Mouse (Mus musculus): ENCODE measurements around the gene 2300002M23Rik. TPM values are rescaled to one million over a fixed set of nuclear protein-coding genes. Genes with fewer than 3 reads are reported as not detected.

The 2300002M23Rik gene
- polyA plus RNA-seq, 1 experiment: not detected

- 8% methylated on average over 15 of the region's 15 CpGs for WGBS
- peak; percentile 87 to 90 for DNase-seq
- Histone ChIP-seq H3K4me3 (replicated peaks; ENCODE audit: insufficient read depth, low read depth, low read length) (peak overlapping the region; percentile 41), H3K4me1 (ENCODE audit: control insufficient read depth, insufficient read depth, low read length) (peaks cover 15% of the 10 kb centered on the region), H3K27ac (ENCODE audit: insufficient read depth, low read length) (peak overlapping the region; percentile 96), H3K27me3 (ENCODE audit: control insufficient read depth, insufficient read depth, low read length) (no peaks in the 10 kb centered on the region)
- no peak for TF ChIP-seq CTCF (IDR thresholded peaks at IDR 0.05; ENCODE audit: borderline replicate concordance, insufficient read depth, low read depth, low read length)
- TF ChIP-seq POLR2A (IDR thresholded peaks at IDR 0.05; ENCODE audit: borderline replicate concordance, insufficient read depth, low read length): peak; percentile 37; the same call in 1 of the 2 replicates
These were observed 17.7 kb upstream of the 2300002M23Rik start for GRCm38 (mm10) chr17:35549437-35550142.

- peak overlapping the region; percentile 96 for H3K27ac ChIP-seq (ENCODE audit: insufficient read depth, low read length)
- no peak for DNase-seq
- H3K4me1 ChIP-seq (ENCODE audit: control insufficient read depth, insufficient read depth, low read length): peaks cover 15% of the 10 kb centered on the region
- TF ChIP-seq CTCF (IDR thresholded peaks at IDR 0.05; ENCODE audit: borderline replicate concordance, insufficient read depth, low read depth, low read length) (peak; percentile 18; the same call in 1 of the 2 replicates), POLR2A (IDR thresholded peaks at IDR 0.05; ENCODE audit: borderline replicate concordance, insufficient read depth, low read length) (no peak)
- H3K4me3 ChIP-seq (replicated peaks; ENCODE audit: insufficient read depth, low read depth, low read length): peak overlapping the region; percentile 41
- 92% methylated on average over 4 of the region's 4 CpGs for WGBS
- no peaks in the 10 kb centered on the region for H3K27me3 ChIP-seq (ENCODE audit: control insufficient read depth, insufficient read depth, low read length)
These were observed 17.1 kb upstream of the 2300002M23Rik start for GRCm38 (mm10) chr17:35550143-35550494.

- Histone ChIP-seq H3K4me3 (replicated peaks; ENCODE audit: insufficient read depth, low read depth, low read length) (no peak overlapping the region), H3K27ac (ENCODE audit: insufficient read depth, low read length) (no peak overlapping the region), H3K27me3 (ENCODE audit: control insufficient read depth, insufficient read depth, low read length) (no peaks in the 10 kb centered on the region), H3K4me1 (ENCODE audit: control insufficient read depth, insufficient read depth, low read length) (peaks cover 15% of the 10 kb centered on the region)
- TF ChIP-seq CTCF (IDR thresholded peaks at IDR 0.05; ENCODE audit: borderline replicate concordance, insufficient read depth, low read depth, low read length) (no peak), POLR2A (IDR thresholded peaks at IDR 0.05; ENCODE audit: borderline replicate concordance, insufficient read depth, low read length) (no peak)
- no peak for DNase-seq
- WGBS: 77% methylated on average over 8 of the region's 8 CpGs
These were observed 16.4 kb upstream of the 2300002M23Rik start for GRCm38 (mm10) chr17:35550871-35551270.

GRCm38 (mm10) chr17:35551881-35552414 lies 15.3 kb upstream of the 2300002M23Rik start, which contains the start of gene Cdsn:
Cdsn (plus strand) TSS chr17:35552128.
- no peak within 1 kb of the TSS for H3K4me3 ChIP-seq (replicated peaks; ENCODE audit: insufficient read depth, low read depth, low read length)
- H3K4me1 ChIP-seq (ENCODE audit: control insufficient read depth, insufficient read depth, low read length): peaks cover 15% of the 10 kb centered on the region
- H3K27me3 ChIP-seq (ENCODE audit: control insufficient read depth, insufficient read depth, low read length): no peaks in the 10 kb centered on the region
- no peak for DNase-seq
- TF ChIP-seq POLR2A (IDR thresholded peaks at IDR 0.05; ENCODE audit: borderline replicate concordance, insufficient read depth, low read length): no peak
- no peak within 1 kb of the TSS for H3K27ac ChIP-seq (ENCODE audit: insufficient read depth, low read length)
- 68% methylated on average over 10 of the region's 10 CpGs for whole genome bisulfite sequencing

GRCm38 (mm10) chr17:35554321-35554720 lies 12.9 kb upstream of the 2300002M23Rik start:
- H3K4me3 ChIP-seq (replicated peaks; ENCODE audit: insufficient read depth, low read depth, low read length): no peak overlapping the region
- H3K4me1 ChIP-seq (ENCODE audit: control insufficient read depth, insufficient read depth, low read length): peaks cover 6% of the 10 kb centered on the region; the same call in 1 of the 2 replicates
- H3K27ac ChIP-seq (ENCODE audit: insufficient read depth, low read length): no peak overlapping the region
- H3K27me3 ChIP-seq (ENCODE audit: control insufficient read depth, insufficient read depth, low read length): no peaks in the 10 kb centered on the region
- no peak for DNase-seq
- TF ChIP-seq CTCF (IDR thresholded peaks at IDR 0.05; ENCODE audit: borderline replicate concordance, insufficient read depth, low read depth, low read length) (no peak), POLR2A (IDR thresholded peaks at IDR 0.05; ENCODE audit: borderline replicate concordance, insufficient read depth, low read length) (no peak)
- WGBS: 71% methylated on average over 5 of the region's 5 CpGs

- DNase-seq: no peak
- no peak overlapping the region for H3K4me3 ChIP-seq (replicated peaks; ENCODE audit: insufficient read depth, low read depth, low read length)
- TF ChIP-seq POLR2A (IDR thresholded peaks at IDR 0.05; ENCODE audit: borderline replicate concordance, insufficient read depth, low read length): no peak
- no peak for TF ChIP-seq CTCF (IDR thresholded peaks at IDR 0.05; ENCODE audit: borderline replicate concordance, insufficient read depth, low read depth, low read length)
- WGBS: 89% methylated on average over 18 of the region's 18 CpGs
- H3K27me3 ChIP-seq (ENCODE audit: control insufficient read depth, insufficient read depth, low read length): no peaks in the 10 kb centered on the region
- no peak overlapping the region for H3K27ac ChIP-seq (ENCODE audit: insufficient read depth, low read length)
- peaks cover under 1% of the 10 kb centered on the region; the same call in 1 of the 2 replicates for H3K4me1 ChIP-seq (ENCODE audit: control insufficient read depth, insufficient read depth, low read length)
These were observed 12.4 kb upstream of the 2300002M23Rik start for GRCm38 (mm10) chr17:35554761-35555397.

GRCm38 (mm10) chr17:35556186-35556765 lies 11.0 kb upstream of the 2300002M23Rik start:
- Histone ChIP-seq H3K27me3 (ENCODE audit: control insufficient read depth, insufficient read depth, low read length) (no peaks in the 10 kb centered on the region), H3K4me1 (ENCODE audit: control insufficient read depth, insufficient read depth, low read length) (no peaks in the 10 kb centered on the region), H3K27ac (ENCODE audit: insufficient read depth, low read length) (no peak overlapping the region), H3K4me3 (replicated peaks; ENCODE audit: insufficient read depth, low read depth, low read length) (no peak overlapping the region)
- TF ChIP-seq POLR2A (IDR thresholded peaks at IDR 0.05; ENCODE audit: borderline replicate concordance, insufficient read depth, low read length): no peak
- TF ChIP-seq CTCF (IDR thresholded peaks at IDR 0.05; ENCODE audit: borderline replicate concordance, insufficient read depth, low read depth, low read length): no peak
- 77% methylated on average over 13 of the region's 13 CpGs for WGBS
- DNase-seq: no peak

All from cerebellum, adult 2 months (tissue).